Mouse (Mus musculus) small intestine, adult 2 months (tissue): ENCODE results near the gene Trpm7.

Experiments
- CTCF ChIP-seq: fragments of 200-500 bp; IDR thresholded peaks from 2 replicates; pipeline ENCODE4 v1.5.1; 2012; ENCODE audit warnings: low read depth, mild to moderate bottlenecking, control low read depth, inconsistent platforms, low read length, moderate library complexity, mixed read lengths; ENCODE audit not compliant: insufficient replicate concordance, insufficient read length; ENCODE audit errors: extremely low read depth
- POLR2A ChIP-seq: fragments of 200-500 bp; IDR thresholded peaks from 2 replicates; pipeline ENCODE4 v1.6.1; 2012; ENCODE audit warnings: low read depth, mild to moderate bottlenecking, control low read depth, inconsistent platforms, low read length, moderate library complexity

DNA sequence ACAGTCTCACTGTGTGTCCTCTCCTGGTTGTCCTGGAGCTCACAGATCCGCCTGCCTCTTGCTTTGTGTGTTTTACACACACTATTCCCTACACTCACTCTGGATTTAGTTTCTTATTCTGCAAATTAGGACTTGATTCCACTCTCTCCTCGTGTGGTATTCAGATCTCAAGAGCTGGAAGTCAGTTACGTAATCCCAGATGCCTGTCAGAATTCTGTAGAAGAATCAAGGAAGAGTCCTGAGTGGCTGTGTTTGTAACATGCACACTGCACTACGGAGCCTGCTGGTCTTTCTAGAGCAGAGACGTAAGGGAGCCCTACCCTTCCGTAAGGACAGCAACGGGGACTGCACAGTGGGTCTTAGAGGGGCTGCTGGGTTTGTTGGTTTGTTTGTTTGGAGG, 116.7 kb downstream of the Trpm7 start:
- TF ChIP-seq CTCF = no peak
- TF ChIP-seq POLR2A = no peak
